10 mouse cellular contexts compared by ENCODE assay signal in the genomic region with DNA sequence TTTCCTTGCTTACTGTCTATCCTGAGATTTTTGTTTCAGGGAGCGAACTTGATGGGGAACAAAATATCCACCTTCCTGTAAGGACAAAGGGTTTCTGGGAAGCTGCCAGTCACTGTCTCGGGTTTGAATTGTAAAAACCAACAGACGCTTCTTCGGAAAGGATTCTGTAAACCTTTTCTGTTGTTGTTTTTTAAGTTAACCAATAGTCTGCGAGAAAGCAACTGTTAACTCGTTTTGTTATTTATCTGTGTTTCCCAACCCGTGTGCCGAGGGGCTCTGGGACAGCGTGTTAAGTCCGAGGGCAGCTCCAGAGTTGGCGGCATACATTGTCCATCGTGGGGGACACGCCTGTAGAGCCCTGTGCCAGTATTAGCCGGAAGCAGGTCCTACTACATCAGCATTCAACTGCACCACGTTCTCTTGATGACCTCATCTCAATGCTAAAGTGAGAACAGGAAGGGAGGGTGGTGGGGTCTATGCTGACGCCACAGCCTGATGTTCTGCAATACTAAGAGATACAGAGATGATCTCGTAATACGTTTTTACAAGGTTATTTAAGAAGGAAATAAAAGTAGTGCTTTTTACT.
DNase-seq lines count a peak whose midpoint lies in the region; ATAC-seq lines count a peak whose summit lies in the region.
"Had no signal": no experiment of that assay in that cellular context is flagged by ENCODE, and none has a peak within 500 bp of the region (broad histone marks: within the 10 kb centered on the region; RNA-seq: fewer than 3 reads in every experiment).

No protein-coding gene starts in this region.

- H3K9me3 ChIP-seq in intestine, embryonic 14.5 days (ENCODE audit: control insufficient read depth, low read length) = no peaks in the 10 kb centered on the region
- no peaks in the 10 kb centered on the region for H3K9me3 ChIP-seq in intestine, embryonic 15.5 days
- H3K9me3 ChIP-seq in embryonic facial prominence, embryonic 12.5 days = no peaks in the 10 kb centered on the region
- H3K9me3 ChIP-seq in hindbrain, embryonic 13.5 days = no peaks in the 10 kb centered on the region
- no peaks in the 10 kb centered on the region for H3K9me3 ChIP-seq in midbrain, embryonic 16.5 days (replicated peaks; ENCODE audit: control insufficient read depth, low read length, poor library complexity, severe bottlenecking)
- H3K9me3 ChIP-seq: liver, embryonic 15.5 days had no signal

- H3K4me2 ChIP-seq in intestine, embryonic 14.5 days (ENCODE audit: low read length) = no peak overlapping the region
- H3K4me2 ChIP-seq in intestine, embryonic 15.5 days (replicated peaks) = no peak overlapping the region
- no peak overlapping the region for H3K4me2 ChIP-seq in embryonic facial prominence, embryonic 12.5 days (replicated peaks)
- peak overlapping the region; percentile 35 for H3K4me2 ChIP-seq in hindbrain, embryonic 13.5 days
- H3K4me2 ChIP-seq in midbrain, embryonic 16.5 days (ENCODE audit: low read length) = peak overlapping the region; percentile 30
- H3K4me2 ChIP-seq: liver, embryonic 15.5 days had no signal

- no peak overlapping the region for H3K4me3 ChIP-seq in intestine, embryonic 14.5 days (ENCODE audit: low read depth, low read length)
- H3K4me3 ChIP-seq in intestine, embryonic 15.5 days (replicated peaks) = no peak overlapping the region
- no peak overlapping the region for H3K4me3 ChIP-seq in embryonic facial prominence, embryonic 12.5 days
- no peak overlapping the region for H3K4me3 ChIP-seq in hindbrain, embryonic 13.5 days
- H3K4me3 ChIP-seq in midbrain, embryonic 16.5 days (ENCODE audit: low read depth, low read length) = no peak overlapping the region
- H3K4me3 ChIP-seq: liver, embryonic 15.5 days had no signal

- H3K9ac ChIP-seq in intestine, embryonic 14.5 days (ENCODE audit: low read length) = no peak overlapping the region
- no peak overlapping the region for H3K9ac ChIP-seq in intestine, embryonic 15.5 days
- H3K9ac ChIP-seq in embryonic facial prominence, embryonic 12.5 days = no peak overlapping the region
- H3K9ac ChIP-seq in hindbrain, embryonic 13.5 days = no peak overlapping the region
- 0 out of 2 replicates have a peak overlapping the region, but pooled peaks have one; percentile 14 for H3K9ac ChIP-seq in midbrain, embryonic 16.5 days (ENCODE audit: low read depth, low read length)
- H3K9ac ChIP-seq: liver, embryonic 15.5 days had no signal

- intact Hi-C loops in gastrocnemius, postnatal 36 days (cut with DNase I) = no loop called here

- no peaks in the 10 kb centered on the region for H3K36me3 ChIP-seq in intestine, embryonic 14.5 days (ENCODE audit: control insufficient read depth, insufficient read depth, low read length)
- H3K36me3 ChIP-seq in intestine, embryonic 15.5 days = no peaks in the 10 kb centered on the region
- H3K36me3 ChIP-seq in embryonic facial prominence, embryonic 12.5 days = no peaks in the 10 kb centered on the region
- no peaks in the 10 kb centered on the region for H3K36me3 ChIP-seq in hindbrain, embryonic 13.5 days
- no peaks in the 10 kb centered on the region for H3K36me3 ChIP-seq in midbrain, embryonic 16.5 days (ENCODE audit: control insufficient read depth, insufficient read depth, low read length)
- H3K36me3 ChIP-seq: liver, embryonic 15.5 days had no signal

- DNase-seq in intestine, embryonic 14.5 days (ENCODE audit: low spot score) = peak; percentile 51
- DNase-seq in cerebellum, postnatal 36 days = no peak
- DNase-seq in adrenal gland, postnatal 10 days = no peak
- no peak for DNase-seq in gastrocnemius, postnatal 36 days

- H3K27me3 ChIP-seq in intestine, embryonic 14.5 days (replicated peaks; ENCODE audit: control insufficient read depth, insufficient read depth, low read length) = no peaks in the 10 kb centered on the region
- H3K27me3 ChIP-seq in intestine, embryonic 15.5 days (replicated peaks) = no peaks in the 10 kb centered on the region
- H3K27me3 ChIP-seq in embryonic facial prominence, embryonic 12.5 days = no peaks in the 10 kb centered on the region
- H3K27me3 ChIP-seq in hindbrain, embryonic 13.5 days = no peaks in the 10 kb centered on the region
- no peaks in the 10 kb centered on the region for H3K27me3 ChIP-seq in midbrain, embryonic 16.5 days (ENCODE audit: control insufficient read depth, insufficient read depth, low read depth, low read length)
- H3K27me3 ChIP-seq: CH12.LX; liver, embryonic 15.5 days had no signal

- H3K4me1 ChIP-seq in intestine, embryonic 14.5 days (replicated peaks; ENCODE audit: control insufficient read depth, insufficient read depth, low read length) = peaks cover 11% of the 10 kb centered on the region
- H3K4me1 ChIP-seq in intestine, embryonic 15.5 days (replicated peaks) = peaks cover 8% of the 10 kb centered on the region; the same call in 1 of the 2 replicates
- peaks cover 31% of the 10 kb centered on the region for H3K4me1 ChIP-seq in embryonic facial prominence, embryonic 12.5 days
- peaks cover 56% of the 10 kb centered on the region for H3K4me1 ChIP-seq in hindbrain, embryonic 13.5 days (replicated peaks)
- H3K4me1 ChIP-seq in midbrain, embryonic 16.5 days (ENCODE audit: control insufficient read depth, insufficient read depth, low read length) = peaks cover 23% of the 10 kb centered on the region

- H3K27ac ChIP-seq in intestine, embryonic 14.5 days (ENCODE audit: low read depth) = peak overlapping the region; percentile 4; the same call in 1 of the 2 replicates
- H3K27ac ChIP-seq in intestine, embryonic 15.5 days = no peak overlapping the region
- no peak overlapping the region for H3K27ac ChIP-seq in embryonic facial prominence, embryonic 12.5 days
- H3K27ac ChIP-seq in hindbrain, embryonic 13.5 days = peak overlapping the region; percentile 58
- peak overlapping the region; percentile 47 for H3K27ac ChIP-seq in midbrain, embryonic 16.5 days (ENCODE audit: low read length)
- H3K27ac ChIP-seq: liver, embryonic 15.5 days had no signal

- no peak for ATAC-seq in intestine, embryonic 14.5 days (replicated peaks; ENCODE audit: low FRiP score, low TSS enrichment, low read depth)
- no peak for ATAC-seq in intestine, embryonic 15.5 days
- 0 out of 2 replicates have a peak, but pooled peaks have one; percentile 54 for ATAC-seq in embryonic facial prominence, embryonic 12.5 days (ENCODE audit: insufficient number of reproducible peaks, insufficient read depth, low FRiP score, low TSS enrichment)
- ATAC-seq in hindbrain, embryonic 13.5 days (ENCODE audit: low FRiP score) = peak; percentile 57; the same call in 1 of the 2 replicates
- 0 out of 2 replicates have a peak, but pooled peaks have one; percentile 27 for ATAC-seq in midbrain, embryonic 16.5 days

- 67% methylated on average over 18 of the region's 18 CpGs for WGBS in intestine, embryonic 14.5 days
- WGBS in intestine, embryonic 15.5 days = 64% methylated on average over 18 of the region's 18 CpGs
- WGBS in embryonic facial prominence, embryonic 12.5 days = 62% methylated on average over 18 of the region's 18 CpGs
- WGBS in hindbrain, embryonic 13.5 days = 36% methylated on average over 18 of the region's 18 CpGs
- 46% methylated on average over 18 of the region's 18 CpGs for WGBS in midbrain, embryonic 16.5 days

Comparison
In these comparisons a context has a peak if more than half of its experiments do, and no peak if none do; other contexts are left out.
1. H3K27ac ChIP-seq: peak in intestine, embryonic 14.5 days (single experiment), hindbrain, embryonic 13.5 days (single experiment) and midbrain, embryonic 16.5 days (single experiment); none in intestine, embryonic 15.5 days (single experiment) and embryonic facial prominence, embryonic 12.5 days (single experiment).
2. ATAC-seq: peak in embryonic facial prominence, embryonic 12.5 days (single experiment), hindbrain, embryonic 13.5 days (single experiment) and midbrain, embryonic 16.5 days (single experiment); none in intestine, embryonic 14.5 days (single experiment) and intestine, embryonic 15.5 days (single experiment).
3. H3K4me2 ChIP-seq: peak in hindbrain, embryonic 13.5 days (single experiment) and midbrain, embryonic 16.5 days (single experiment); none in intestine, embryonic 14.5 days (single experiment), intestine, embryonic 15.5 days (single experiment) and embryonic facial prominence, embryonic 12.5 days (single experiment).